Mouse (Mus musculus) bone marrow, adult 2 months (tissue): Measurements from ENCODE around the gene 1700016K19Rik.

ENCODE experiments used
- CTCF ChIP-seq: fragments of 200-500 bp; IDR thresholded peaks from 2 replicates; pipeline ENCODE4 v1.5.1; 2011; ENCODE audit warnings: low read length, control low read depth; ENCODE audit not compliant: control insufficient read depth, insufficient read depth
- POLR2A ChIP-seq: fragments of 200-500 bp; IDR thresholded peaks from 2 replicates; pipeline ENCODE4 v1.6.1; 2011; ENCODE audit warnings: low read depth, mild to moderate bottlenecking, control low read depth, low read length, borderline replicate concordance; ENCODE audit not compliant: control insufficient read depth

DNA sequence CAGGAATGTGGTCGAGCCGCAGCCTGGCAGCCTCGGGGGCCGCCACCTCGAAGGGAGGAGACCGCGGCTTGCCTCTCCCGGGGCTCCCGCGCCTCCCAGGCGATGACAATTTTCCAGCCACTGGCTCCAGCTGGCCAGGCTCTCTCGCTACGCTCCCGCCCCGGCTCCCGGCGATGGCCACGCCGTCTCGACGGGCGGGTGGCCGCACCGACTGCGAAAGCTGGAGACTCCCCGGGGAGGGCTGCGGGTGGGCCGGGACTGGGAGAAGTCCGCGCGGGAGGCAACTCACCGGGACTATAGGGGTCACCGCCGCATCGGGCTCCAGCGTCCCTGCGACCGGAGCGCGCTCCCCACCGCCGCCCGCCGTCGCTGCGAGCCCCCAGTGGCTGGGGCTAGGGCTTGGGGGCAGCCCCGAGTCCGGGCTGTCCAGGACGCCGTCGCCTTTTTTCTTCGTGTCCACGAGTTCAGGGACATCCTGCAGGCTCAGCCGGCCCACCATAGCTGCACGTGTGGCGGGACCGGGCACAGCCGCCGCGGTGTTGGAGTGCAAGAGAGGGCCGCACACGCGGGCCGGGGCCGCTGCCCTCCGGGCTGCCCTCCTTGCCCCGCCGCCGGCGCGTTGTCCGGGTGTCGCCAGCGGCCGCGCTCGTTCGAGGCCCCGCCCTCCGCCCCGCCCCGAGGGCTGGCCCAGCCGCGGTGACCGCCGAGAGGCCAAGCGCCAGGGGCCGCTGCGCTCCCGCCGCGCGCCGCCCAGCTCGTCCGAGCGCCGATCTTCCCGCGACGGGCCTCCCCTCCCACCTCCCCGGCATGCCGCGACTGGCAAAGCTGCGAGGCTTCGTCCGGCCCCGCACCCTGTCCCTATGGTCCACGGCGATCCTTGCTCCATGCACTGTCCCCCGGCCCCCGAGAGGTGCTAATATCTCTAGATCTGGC is 27.7 kb downstream of the 1700016K19Rik start, which contains the start of gene Rflnb:
- peak; percentile 41; the same call in 1 of the 2 replicates for TF ChIP-seq CTCF
- TF ChIP-seq POLR2A: peak; percentile 62; the same call in 1 of the 2 replicates
